Mouse (Mus musculus): ENCODE data around the gene Dusp14. TPM values are rescaled to one million over a fixed set of nuclear protein-coding genes. Genes with fewer than 3 reads are reported as not detected.
A peak's percentile ranks its signal among the peaks of the same experiment; 100 is the strongest.

The Dusp14 gene
- total RNA-seq, 2 experiments from 2014 or later, result 8.5 to 10.4 TPM

GRCm38 (mm10) chr11:84066927-84067645 is 2.0 kb downstream of the Dusp14 start:
- no peak for DNase-seq

GRCm38 (mm10) chr11:84066071-84066481 is 3.0 kb downstream of the Dusp14 start:
- no peak for DNase-seq

GRCm38 (mm10) chr11:84063631-84064209 is 5.3 kb downstream of the Dusp14 start:
- no peak for DNase-seq

GRCm38 (mm10) chr11:84062805-84063204 is 6.3 kb downstream of the Dusp14 start:
- DNase-seq, result no peak

GRCm38 (mm10) chr11:84061881-84062280 is 7.2 kb downstream of the Dusp14 start:
- no peak for DNase-seq

GRCm38 (mm10) chr11:84060635-84061034 is 8.4 kb downstream of the Dusp14 start:
- DNase-seq, result no peak

GRCm38 (mm10) chr11:84059784-84060183 is 9.3 kb downstream of the Dusp14 start:
- no peak for DNase-seq

GRCm38 (mm10) chr11:84057418-84057817 is 11.6 kb downstream of the Dusp14 start:
- DNase-seq, result no peak

GRCm38 (mm10) chr11:84053524-84054163 is 15.4 kb downstream of the Dusp14 start:
- no peak for DNase-seq

GRCm38 (mm10) chr11:84053055-84053454 is 16.0 kb downstream of the Dusp14 start:
- no peak for DNase-seq

GRCm38 (mm10) chr11:84048411-84048810 is 20.6 kb downstream of the Dusp14 start:
- no peak for DNase-seq

- no peak for DNase-seq
Measured at GRCm38 (mm10) chr11:84047270-84047669, 21.8 kb downstream of the Dusp14 start.

GRCm38 (mm10) chr11:84044988-84045387 is 24.1 kb downstream of the Dusp14 start:
- DNase-seq, result no peak

GRCm38 (mm10) chr11:84042808-84043762 is 26.0 kb downstream of the Dusp14 start:
- DNase-seq, result no peak

- DNase-seq, result no peak
Measured at GRCm38 (mm10) chr11:84040621-84041020, 28.4 kb downstream of the Dusp14 start.

GRCm38 (mm10) chr11:84033671-84034070 is 35.4 kb downstream of the Dusp14 start:
- DNase-seq, result no peak

- DNase-seq, result no peak
Measured at GRCm38 (mm10) chr11:84032559-84032958, 36.5 kb downstream of the Dusp14 start.

GRCm38 (mm10) chr11:84031971-84032370 is 37.1 kb downstream of the Dusp14 start:
- peak; percentile 29 for DNase-seq

GRCm38 (mm10) chr11:84028271-84029028 is 40.6 kb downstream of the Dusp14 start:
- peak; percentile 14 for DNase-seq

GRCm38 (mm10) chr11:84027231-84027630 is 41.8 kb downstream of the Dusp14 start:
- DNase-seq, result no peak

- no peak for DNase-seq
Measured at GRCm38 (mm10) chr11:84016810-84017508, 52.1 kb downstream of the Dusp14 start.
